ENCODE assay signal across 8 mouse cellular contexts in the genomic region with DNA sequence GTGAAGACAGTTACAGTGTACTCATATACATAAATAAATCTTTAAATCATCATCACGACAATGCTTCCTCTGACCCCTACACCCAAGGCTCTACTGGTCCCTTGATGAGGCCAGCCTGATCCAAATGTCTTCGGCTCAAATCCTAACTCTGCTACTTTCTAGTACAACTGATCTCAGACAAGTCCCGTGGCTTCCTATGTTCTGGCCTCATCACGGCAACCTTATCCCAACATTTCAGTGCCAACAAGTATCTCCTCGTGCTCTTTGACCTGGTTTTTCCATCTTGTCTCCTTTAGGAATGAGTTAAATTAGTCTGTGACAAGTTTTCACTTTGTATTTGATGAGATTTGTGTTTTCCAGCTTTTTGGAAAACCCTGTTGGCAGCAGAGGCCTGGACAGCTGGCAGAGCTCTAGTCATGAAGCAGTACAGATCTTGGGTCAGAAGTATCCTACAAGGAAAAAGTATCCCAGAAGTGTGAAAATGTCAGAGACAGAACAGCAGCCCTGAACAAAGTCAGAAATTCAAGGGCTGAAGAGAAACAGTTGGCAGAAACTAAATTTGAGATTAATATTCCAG. TPM values are rescaled to one million over a fixed set of nuclear protein-coding genes. Genes with fewer than 3 reads are reported as not detected.
DNase-seq lines count a peak whose midpoint lies in the region; ATAC-seq and TF ChIP-seq lines count a peak whose summit lies in the region.
"Had no signal": no experiment of that assay in that cellular context is flagged by ENCODE, and none has a peak within 500 bp of the region (broad histone marks: within the 10 kb centered on the region; RNA-seq: fewer than 3 reads in every experiment).

No protein-coding gene starts in this region.

- H3K4me2 ChIP-seq in embryonic facial prominence, embryonic 13.5 days = peak overlapping the region; percentile 49
- H3K4me2 ChIP-seq in heart, postnatal 0 days (ENCODE audit: low read depth, low read length) = peak overlapping the region; percentile 32; the same call in 1 of the 2 replicates

- TF ChIP-seq EP300 in heart, postnatal 0 days (IDR thresholded peaks at IDR 0.05; ENCODE audit: low read depth) = no peak

- H3K27me3 ChIP-seq in embryonic facial prominence, embryonic 13.5 days = no peaks in the 10 kb centered on the region
- H3K27me3 ChIP-seq in heart, postnatal 0 days (ENCODE audit: control insufficient read depth, insufficient read depth, low read length) = no peaks in the 10 kb centered on the region
- H3K27me3 ChIP-seq: Patski had no signal

- H3K4me3 ChIP-seq in embryonic facial prominence, embryonic 13.5 days = no peak overlapping the region
- H3K4me3 ChIP-seq in heart, postnatal 0 days (ENCODE audit: low read depth, low read length) = no peak overlapping the region

- peak overlapping the region; percentile 83 for H3K27ac ChIP-seq in embryonic facial prominence, embryonic 13.5 days
- H3K27ac ChIP-seq in heart, postnatal 0 days (ENCODE audit: low read depth) = peak overlapping the region; percentile 63

- peaks cover 38% of the 10 kb centered on the region for H3K36me3 ChIP-seq in embryonic facial prominence, embryonic 13.5 days
- peaks cover 29% of the 10 kb centered on the region for H3K36me3 ChIP-seq in heart, postnatal 0 days (replicated peaks; ENCODE audit: control insufficient read depth, insufficient read depth, low read length)

- DNase-seq in kidney, postnatal 4 days = peak; percentile 34 to 46
- DNase-seq in kidney, adult 9 months = no peak
- no peak for DNase-seq in heart, postnatal 0 days (ENCODE audit: low spot score)
- DNase-seq in lung, postnatal 10 days = peak; percentile 39
- DNase-seq in layer of hippocampus, adult 8-10 months (ENCODE audit: low spot score in 2 of 2) = no peak
- DNase-seq in thymus, postnatal 10 days (ENCODE audit: low spot score in 2 of 2) = no peak

- no peaks in the 10 kb centered on the region for H3K9me3 ChIP-seq in embryonic facial prominence, embryonic 13.5 days
- H3K9me3 ChIP-seq in heart, postnatal 0 days (replicated peaks; ENCODE audit: control insufficient read depth, low read length) = no peaks in the 10 kb centered on the region

- no peak for TF ChIP-seq CTCF in heart, postnatal 0 days (IDR thresholded peaks at IDR 0.05; ENCODE audit: low read depth)

- no peak overlapping the region for H3K9ac ChIP-seq in embryonic facial prominence, embryonic 13.5 days
- H3K9ac ChIP-seq in heart, postnatal 0 days (replicated peaks; ENCODE audit: low read depth, low read length) = no peak overlapping the region

- WGBS in embryonic facial prominence, embryonic 13.5 days = 88% methylated on average over 5 of the region's 5 CpGs
- 70% methylated on average over 5 of the region's 5 CpGs for WGBS in heart, postnatal 0 days

- no peak for ATAC-seq in embryonic facial prominence, embryonic 13.5 days (ENCODE audit: insufficient number of reproducible peaks, insufficient read depth, low FRiP score, low TSS enrichment, low read depth)
- ATAC-seq in heart, postnatal 0 days (ENCODE audit: insufficient read depth, low read depth) = no peak
- ATAC-seq: Patski had no signal

- H3K4me1 ChIP-seq in embryonic facial prominence, embryonic 13.5 days = peaks cover 20% of the 10 kb centered on the region
- peaks cover 20% of the 10 kb centered on the region for H3K4me1 ChIP-seq in heart, postnatal 0 days (ENCODE audit: control insufficient read depth, insufficient read depth)

RNA-seq across cellular contexts. Expression of gene Rbms2, which starts 31.2 kb away (rescaled TPM):
- polyA plus RNA-seq in embryonic facial prominence, embryonic 13.5 days (2015; fragmentation: Nextera tagmentation; extraction: Ambion mirVana) = 39.7 and 42.2 TPM in 2 replicates
- total RNA-seq in heart, postnatal 0 days (2014; rRNA removed; ENCODE audit: low replicate concordance) = 41.9 and 59.4 TPM in 2 replicates
- polyA plus RNA-seq in heart, postnatal 0 days (2015; fragmentation: Nextera tagmentation; extraction: Ambion mirVana) = 29.0 and 29.9 TPM in 2 replicates
- total RNA-seq in layer of hippocampus, adult 8-10 months (2022) = 10 to 100 TPM; 12.1 to 19.4 (median 16.5) TPM

RNA-seq across cellular contexts. Expression of gene Gls2, which starts 45.4 kb away (rescaled TPM):
- 2.2 TPM in 2 replicates for polyA plus RNA-seq in embryonic facial prominence, embryonic 13.5 days (2015; fragmentation: Nextera tagmentation; extraction: Ambion mirVana)
- total RNA-seq in heart, postnatal 0 days (2014; rRNA removed; ENCODE audit: low replicate concordance) = not detected in 2 replicates
- polyA plus RNA-seq in heart, postnatal 0 days (2015; fragmentation: Nextera tagmentation; extraction: Ambion mirVana) = 0.14 and 0.33 TPM in 2 replicates
- 10 to 100 TPM; 24.4 to 33.2 (median 24.6) TPM for total RNA-seq in layer of hippocampus, adult 8-10 months (2022)

RNA-seq across cellular contexts. Expression of gene Baz2a, which starts 57.5 kb away (rescaled TPM):
- 10.9 and 11.4 TPM in 2 replicates for polyA plus RNA-seq in embryonic facial prominence, embryonic 13.5 days (2015; fragmentation: Nextera tagmentation; extraction: Ambion mirVana)
- 15.8 and 16.7 TPM in 2 replicates for total RNA-seq in heart, postnatal 0 days (2014; rRNA removed; ENCODE audit: low replicate concordance)
- polyA plus RNA-seq in heart, postnatal 0 days (2015; fragmentation: Nextera tagmentation; extraction: Ambion mirVana) = 7.2 and 7.7 TPM in 2 replicates
- total RNA-seq in layer of hippocampus, adult 8-10 months (2022) = 10 to 100 TPM; 38.8 to 50.0 (median 46.3) TPM

Comparison
In these comparisons a context has a peak if more than half of its experiments do, and no peak if none do; other contexts are left out.
1. DNase-seq: peak in kidney, postnatal 4 days (2 of 2) and lung, postnatal 10 days (single experiment); none in kidney, adult 9 months (single experiment), heart, postnatal 0 days (single experiment), layer of hippocampus, adult 8-10 months (0 of 2) and thymus, postnatal 10 days (0 of 2).
2. RNA of gene Gls2, which starts 45.4 kb away (total RNA-seq): 24.4 to 33.2 TPM in layer of hippocampus, adult 8-10 months; not detected in heart, postnatal 0 days; every median in the first group is over 10 times any median in the second.